Mouse (Mus musculus): ENCODE data around the gene Scp2.
"Not testable (repeated sequence)": the region's sequence is repeated elsewhere in the genome, so short reads cannot be mapped to it uniquely, and the experiment has no call there.

The Scp2 gene

GRCm38 (mm10) chr4:108144880-108145279, at the start of gene Scp2:
Gene Scp2 (minus strand): TSS chr4:108144998.
- no peak for DNase-seq

GRCm38 (mm10) chr4:108192821-108193323, 48.1 kb upstream of the Scp2 start:
- DNase-seq = no peak

GRCm38 (mm10) chr4:108182278-108182677, 37.5 kb upstream of the Scp2 start:
- DNase-seq = no peak

GRCm38 (mm10) chr4:108168056-108168455, 23.3 kb upstream of the Scp2 start:
- no peak for DNase-seq

- DNase-seq = no peak
Observed at GRCm38 (mm10) chr4:108166874-108167273, 22.1 kb upstream of the Scp2 start.

- peak; percentile 31 for DNase-seq
Observed at GRCm38 (mm10) chr4:108165152-108165895, 20.5 kb upstream of the Scp2 start, which contains the start of gene Echdc2. Gene Echdc2 (plus strand): TSS chr4:108165437.

- no peak for DNase-seq
Observed at GRCm38 (mm10) chr4:108163291-108163690, 18.5 kb upstream of the Scp2 start.

- no peak for DNase-seq
Observed at GRCm38 (mm10) chr4:108161936-108162335, 17.1 kb upstream of the Scp2 start.

- not testable (repeated sequence) for DNase-seq
Observed at GRCm38 (mm10) chr4:108155141-108155540, 10.3 kb upstream of the Scp2 start.

GRCm38 (mm10) chr4:108145554-108145953, 756 bp upstream of the Scp2 start:
- DNase-seq = not testable (repeated sequence)

- no peak for DNase-seq
Observed at GRCm38 (mm10) chr4:108143778-108144177, 1.0 kb downstream of the Scp2 start.

- DNase-seq = not testable (repeated sequence)
Observed at GRCm38 (mm10) chr4:108143178-108143577, 1.6 kb downstream of the Scp2 start.

- no peak for DNase-seq
Observed at GRCm38 (mm10) chr4:108136938-108137337, 7.9 kb downstream of the Scp2 start.

GRCm38 (mm10) chr4:108130452-108130851, 14.3 kb downstream of the Scp2 start:
- no peak for DNase-seq

GRCm38 (mm10) chr4:108128339-108128738, 16.5 kb downstream of the Scp2 start:
- no peak for DNase-seq

- DNase-seq = no peak
Observed at GRCm38 (mm10) chr4:108127516-108127915, 17.3 kb downstream of the Scp2 start.

- DNase-seq = no peak
Observed at GRCm38 (mm10) chr4:108126260-108126659, 18.5 kb downstream of the Scp2 start.

GRCm38 (mm10) chr4:108124104-108124503, 20.7 kb downstream of the Scp2 start:
- no peak for DNase-seq

- peak; percentile 95 for DNase-seq
Observed at GRCm38 (mm10) chr4:108117924-108118876, 26.6 kb downstream of the Scp2 start.

GRCm38 (mm10) chr4:108117488-108117887, 27.3 kb downstream of the Scp2 start:
- DNase-seq = peak; percentile 9

- no peak for DNase-seq
Observed at GRCm38 (mm10) chr4:108116466-108116865, 28.3 kb downstream of the Scp2 start.

- no peak for DNase-seq
Observed at GRCm38 (mm10) chr4:108110706-108111105, 34.1 kb downstream of the Scp2 start.

- DNase-seq = no peak
Observed at GRCm38 (mm10) chr4:108109728-108110127, 35.1 kb downstream of the Scp2 start.
